Mouse (Mus musculus): Measurements from ENCODE around the gene Syna. TPM values are rescaled to one million over a fixed set of nuclear protein-coding genes. Genes with fewer than 3 reads are reported as not detected.

The Syna gene
- polyA plus RNA-seq, 1 experiment from 2014 or later, result not detected

- Histone ChIP-seq H3K4me3 (ENCODE audit: low read depth, low read length) (no peak overlapping the region), H3K4me2 (replicated peaks; ENCODE audit: low read depth, low read length) (no peak overlapping the region), H3K36me3 (ENCODE audit: control insufficient read depth, insufficient read depth, low read length) (peaks cover 30% of the 10 kb centered on the region), H3K27ac (ENCODE audit: low read depth, low read length) (no peak overlapping the region), H3K9ac (ENCODE audit: low read depth, low read length) (no peak overlapping the region), H3K27me3 (ENCODE audit: control insufficient read depth, insufficient read depth, low read length) (no peaks in the 10 kb centered on the region), H3K4me1 (replicated peaks; ENCODE audit: control insufficient read depth, insufficient read depth, low read length) (no peaks in the 10 kb centered on the region), H3K9me3 (ENCODE audit: control insufficient read depth, low read length) (no peaks in the 10 kb centered on the region)
- DNase-seq (ENCODE audit: low spot score), result no peak
- no peak for ATAC-seq (ENCODE audit: low FRiP score)
- 94% methylated on average over 5 of the region's 5 CpGs for WGBS
These were observed 49.7 kb downstream of the Syna start for GRCm38 (mm10) chr5:134510266-134510665.

- Histone ChIP-seq H3K4me2 (replicated peaks; ENCODE audit: low read depth, low read length) (no peak overlapping the region), H3K9me3 (ENCODE audit: control insufficient read depth, low read length) (no peaks in the 10 kb centered on the region), H3K4me3 (ENCODE audit: low read depth, low read length) (no peak overlapping the region), H3K9ac (ENCODE audit: low read depth, low read length) (no peak overlapping the region), H3K27me3 (ENCODE audit: control insufficient read depth, insufficient read depth, low read length) (no peaks in the 10 kb centered on the region), H3K36me3 (ENCODE audit: control insufficient read depth, insufficient read depth, low read length) (peaks cover 21% of the 10 kb centered on the region), H3K4me1 (replicated peaks; ENCODE audit: control insufficient read depth, insufficient read depth, low read length) (no peaks in the 10 kb centered on the region), H3K27ac (ENCODE audit: low read depth, low read length) (no peak overlapping the region)
- ATAC-seq (ENCODE audit: low FRiP score) (no peak), DNase-seq (ENCODE audit: low spot score) (no peak)
- 89% methylated on average over 5 of the region's 5 CpGs for WGBS
These were observed 51.0 kb downstream of the Syna start for GRCm38 (mm10) chr5:134508965-134509364.

Other genes with a start within 250 kb of the Syna start
- 178 and 181 TPM in 2 replicates for gene Gtf2i, start 245.4 kb downstream of the Syna start, polyA plus RNA-seq (2014; fragmentation: Nextera tagmentation; extraction: Ambion mirVana)
- 65.3 and 69.3 TPM in 2 replicates for gene Gtf2ird1, start 103.5 kb downstream of the Syna start, polyA plus RNA-seq (2014; fragmentation: Nextera tagmentation; extraction: Ambion mirVana)
- gene Clip2, start 7.7 kb downstream of the Syna start, polyA plus RNA-seq (2014; fragmentation: Nextera tagmentation; extraction: Ambion mirVana), result 7.4 and 8.0 TPM in 2 replicates
- gene Rfc2, start 21.2 kb upstream of the Syna start, polyA plus RNA-seq (2014; fragmentation: Nextera tagmentation; extraction: Ambion mirVana), result 291 and 298 TPM in 2 replicates
- gene Lat2, start 54.9 kb upstream of the Syna start, polyA plus RNA-seq (2014; fragmentation: Nextera tagmentation; extraction: Ambion mirVana), result 0.77 and 3.1 TPM in 2 replicates
- 434 and 445 TPM in 2 replicates for gene Eif4h, start 79.3 kb upstream of the Syna start, polyA plus RNA-seq (2014; fragmentation: Nextera tagmentation; extraction: Ambion mirVana)
- 12.4 and 14.7 TPM in 2 replicates for gene Limk1, start 128.4 kb upstream of the Syna start, polyA plus RNA-seq (2014; fragmentation: Nextera tagmentation; extraction: Ambion mirVana)
- gene Eln, start 187.2 kb upstream of the Syna start, polyA plus RNA-seq (2014; fragmentation: Nextera tagmentation; extraction: Ambion mirVana), result 1.7 and 1.8 TPM in 2 replicates